Mouse (Mus musculus) gastrocnemius, adult 2 months (tissue): ENCODE results near the gene Cdan1. TPM values are rescaled to one million over a fixed set of nuclear protein-coding genes. Genes with fewer than 3 reads are reported as not detected.

Experiments used
- DNase-seq: peaks from one replicate; pipeline ENCODE4 v3.0.0; 2022
- H3K27ac ChIP-seq: fragments of 200-600 bp; 2 replicates; pipeline ENCODE4 v1.8.1; 2022; ENCODE audit warnings: mild to moderate bottlenecking
- H3K4me3 ChIP-seq: fragments of 200-600 bp; 2 replicates; pipeline ENCODE4 v1.8.1; 2022; ENCODE audit warnings: mild to moderate bottlenecking, moderate library complexity
- CTCF ChIP-seq: fragments of 200-600 bp; IDR thresholded peaks from 2 replicates; pipeline ENCODE4 v1.8.1; 2022; ENCODE audit warnings: antibody characterized with exemption, mild to moderate bottlenecking, moderate library complexity
- intact Hi-C: fragments of 180-260 bp; cut with DNase I; formaldehyde crosslinking; loops from one replicate; pipeline ENCODE4 v1.15.1; 2025
- total RNA-seq, 2 experiments: library from RNA; stranded (reverse); gene quantifications; 2 replicates each; pipeline ENCODE4 v1.2.3; 2021

Cdan1 gene
- total RNA-seq, 2 experiments from 2014 or later = 5.3 to 6.0 TPM

DNA sequence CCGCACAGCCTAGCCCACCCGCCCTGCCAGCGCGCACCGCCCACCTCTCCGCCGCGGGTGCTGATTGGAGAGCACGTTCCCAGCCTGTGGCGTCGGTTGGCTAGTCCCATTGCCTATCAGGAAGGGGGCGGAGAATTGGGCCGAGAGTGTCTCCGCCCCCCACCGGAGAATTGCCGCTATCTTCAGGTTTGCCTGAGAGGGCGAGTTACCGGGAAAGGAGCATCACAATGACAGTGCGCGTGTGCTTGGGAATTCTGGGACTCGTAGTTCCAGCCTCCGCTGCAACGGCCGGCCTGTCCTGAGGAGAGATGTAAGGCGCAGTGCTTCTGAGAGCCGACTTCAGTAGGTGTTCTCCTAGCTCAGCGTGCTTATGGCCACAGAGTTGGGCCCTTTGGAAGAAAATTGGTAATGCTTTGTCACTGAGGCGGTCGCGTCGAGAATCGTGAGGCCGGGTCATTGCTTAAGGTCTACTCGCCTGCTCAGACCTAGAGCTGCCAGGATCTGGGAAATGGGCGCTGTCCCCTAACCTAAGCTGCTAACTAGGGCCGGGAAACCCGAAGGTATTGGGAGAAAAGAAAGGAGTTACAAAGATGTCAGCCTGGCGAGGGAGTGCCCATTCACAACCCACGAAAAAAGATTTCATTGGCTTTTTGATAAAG, 625 bp upstream of the Cdan1 start, which contains the start of gene Ttbk2:
Ttbk2 (minus strand) TSS at position 181 of the 659 bp plus-strand sequence.
- intact Hi-C loops = no loop called here
- Histone ChIP-seq H3K4me3 (peak within 1 kb of the TSS; percentile 99), H3K27ac (peak within 1 kb of the TSS; percentile 89)
- peak; percentile 99 for DNase-seq
- peak; percentile 16; the same call in 1 of the 2 replicates for TF ChIP-seq CTCF

DNA sequence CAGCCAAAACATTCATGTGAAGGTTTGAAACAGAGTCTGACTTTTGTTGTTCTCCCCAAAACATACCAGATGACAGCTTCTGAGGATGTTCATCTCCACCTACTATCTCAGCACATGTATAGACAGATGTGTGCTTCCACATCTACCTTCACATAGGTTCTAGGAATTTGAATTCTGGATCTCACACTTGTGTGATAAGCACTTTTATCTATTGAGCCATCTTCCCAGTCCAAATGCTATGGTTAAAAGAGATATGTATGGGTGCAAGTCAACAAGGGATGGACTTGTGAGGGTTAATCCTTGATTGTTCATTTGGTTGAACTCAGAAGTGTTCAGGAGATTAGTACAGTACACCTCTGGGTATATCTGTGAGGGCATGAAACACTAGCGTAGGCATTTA, 4.6 kb downstream of the Cdan1 start:
- no peak for TF ChIP-seq CTCF
- intact Hi-C loops = no loop called here
- no peak overlapping the region for H3K4me3 ChIP-seq
- H3K27ac ChIP-seq = no peak overlapping the region
- DNase-seq = no peak

DNA sequence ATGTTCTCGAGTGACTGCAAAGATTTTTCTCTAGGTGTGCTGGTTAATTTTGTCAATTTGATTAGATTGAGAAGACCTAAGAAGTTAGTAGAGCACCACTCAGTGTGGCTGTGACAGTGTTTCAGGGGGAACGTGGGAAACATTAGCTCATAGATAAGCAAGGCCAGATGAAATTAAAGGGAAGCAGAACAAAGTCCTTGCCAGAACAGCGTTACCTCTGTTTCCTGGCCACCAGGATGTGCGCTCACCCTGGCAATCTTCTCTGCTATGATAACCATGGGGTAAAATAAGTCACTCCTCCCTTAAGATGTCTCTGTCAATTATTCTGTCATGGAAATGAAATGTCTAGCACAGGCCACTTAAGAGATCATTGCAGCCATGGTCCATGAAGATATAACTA, 5.9 kb downstream of the Cdan1 start:
- no peak for DNase-seq
- intact Hi-C loops = no loop called here
- no peak for TF ChIP-seq CTCF
- no peak overlapping the region for H3K27ac ChIP-seq
- H3K4me3 ChIP-seq = no peak overlapping the region

DNA sequence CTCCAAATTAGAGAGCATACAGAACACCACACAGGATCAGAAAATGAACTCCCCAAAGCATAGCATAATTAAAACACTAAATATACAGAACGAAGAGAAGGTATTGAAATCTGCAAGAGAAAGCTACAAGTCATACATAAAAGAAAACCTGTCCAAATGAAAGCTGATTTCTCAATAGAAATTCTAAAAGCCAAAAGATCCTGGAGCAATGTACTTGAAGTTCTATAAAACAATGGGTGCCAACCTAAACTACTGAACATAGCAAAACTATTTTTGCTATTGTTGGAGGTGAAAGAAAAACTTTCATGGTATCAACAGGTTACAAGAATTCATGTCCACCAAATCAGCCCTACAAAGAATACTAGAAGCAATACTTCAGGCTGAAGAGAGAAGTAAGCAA, 8.7 kb downstream of the Cdan1 start:
- intact Hi-C loops = no loop called here
- H3K4me3 ChIP-seq = no peak overlapping the region
- no peak overlapping the region for H3K27ac ChIP-seq
- no peak for TF ChIP-seq CTCF
- DNase-seq = no peak

DNA sequence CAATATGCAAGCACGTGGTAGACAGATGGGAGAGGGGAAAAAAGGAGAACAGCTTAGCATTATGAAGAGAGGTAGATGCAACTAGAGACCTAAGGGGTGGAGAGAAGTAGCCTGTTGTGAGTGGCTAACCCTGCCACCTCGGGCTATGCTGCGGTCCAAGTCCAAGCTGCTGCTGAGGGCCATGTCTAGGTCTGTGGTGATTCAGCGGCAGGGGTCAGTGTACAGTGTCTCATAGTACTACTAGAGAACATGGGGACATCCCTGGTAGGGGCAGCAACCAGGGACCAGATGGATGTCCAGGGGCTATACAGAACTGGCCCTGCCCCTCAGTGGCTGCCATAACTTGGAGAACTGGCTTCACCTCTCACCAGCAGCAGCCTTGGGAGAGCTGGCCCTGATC, 14.8 kb downstream of the Cdan1 start:
- no peak for TF ChIP-seq CTCF
- no peak for DNase-seq
- intact Hi-C loops = no loop called here
- no peak overlapping the region for H3K27ac ChIP-seq
- no peak overlapping the region for H3K4me3 ChIP-seq

DNA sequence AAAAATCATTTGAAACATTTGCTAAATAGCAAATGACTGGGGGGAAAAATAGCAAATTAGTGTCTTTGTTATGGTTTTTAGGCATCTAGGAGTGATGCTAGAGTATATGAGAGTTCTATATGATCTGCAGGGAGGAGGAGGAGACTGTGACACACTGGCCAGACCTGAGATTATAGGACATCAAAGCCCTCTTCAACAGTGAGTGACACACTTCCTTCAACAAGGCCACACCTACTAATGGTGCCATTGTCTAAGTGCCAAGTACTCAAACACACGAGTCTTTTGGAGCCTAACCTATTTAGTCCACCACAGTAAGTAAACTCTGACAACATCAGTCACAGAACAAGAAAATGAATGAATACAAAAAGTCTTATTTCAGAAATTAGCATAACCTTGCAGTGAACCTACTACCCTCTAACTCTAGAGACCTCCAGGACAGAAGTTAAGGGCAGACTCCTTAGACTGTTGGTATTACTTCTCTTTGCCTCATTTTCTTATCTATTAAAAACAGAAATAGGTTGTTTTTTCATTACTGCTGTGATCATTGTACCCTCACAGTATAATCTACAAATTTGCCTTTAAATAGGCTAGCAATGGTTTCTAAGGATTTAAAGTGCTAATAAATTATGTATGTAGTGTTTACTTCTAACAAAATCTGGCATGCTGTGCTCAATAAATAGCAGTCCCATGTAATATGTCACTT, 22.8 kb downstream of the Cdan1 start:
- TF ChIP-seq CTCF = no peak
- intact Hi-C loops = no loop called here
- Histone ChIP-seq H3K27ac (no peak overlapping the region), H3K4me3 (no peak overlapping the region)
- DNase-seq = no peak

DNA sequence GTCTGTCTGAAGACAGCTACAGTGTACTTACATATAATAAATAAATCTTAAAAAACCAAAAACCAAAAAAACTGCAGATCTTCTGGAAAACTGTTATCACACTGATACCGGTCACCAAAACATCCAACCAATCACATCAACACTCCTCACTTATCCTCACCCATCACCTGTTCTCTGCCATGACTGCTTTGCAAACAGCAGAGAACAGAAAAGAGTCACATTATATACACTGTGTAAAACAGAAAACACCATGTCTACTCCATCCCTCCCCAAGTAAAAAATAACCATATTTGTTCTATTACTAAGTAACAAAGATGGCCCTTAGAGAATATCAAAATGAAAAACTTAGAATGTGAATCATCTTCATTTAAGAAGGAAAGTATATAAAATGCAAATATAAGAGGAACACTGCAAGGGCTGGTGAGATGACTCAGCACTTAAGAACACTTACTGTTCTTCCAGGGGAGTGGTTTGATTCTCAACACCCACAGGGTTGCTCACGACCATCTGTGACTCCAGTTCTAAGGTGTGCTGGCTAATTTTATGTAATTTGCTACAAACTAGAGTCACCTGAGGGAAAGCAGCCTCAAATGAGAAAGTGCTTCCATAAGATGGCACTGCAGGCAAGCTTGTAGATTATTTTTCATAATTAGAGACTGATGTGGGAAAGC, 79.5 kb downstream of the Cdan1 start:
- no peak; the same call in 1 of the 2 replicates for TF ChIP-seq CTCF
- no peak for DNase-seq
- Histone ChIP-seq H3K4me3 (no peak overlapping the region), H3K27ac (no peak overlapping the region)
- intact Hi-C loops = no loop called here

DNA sequence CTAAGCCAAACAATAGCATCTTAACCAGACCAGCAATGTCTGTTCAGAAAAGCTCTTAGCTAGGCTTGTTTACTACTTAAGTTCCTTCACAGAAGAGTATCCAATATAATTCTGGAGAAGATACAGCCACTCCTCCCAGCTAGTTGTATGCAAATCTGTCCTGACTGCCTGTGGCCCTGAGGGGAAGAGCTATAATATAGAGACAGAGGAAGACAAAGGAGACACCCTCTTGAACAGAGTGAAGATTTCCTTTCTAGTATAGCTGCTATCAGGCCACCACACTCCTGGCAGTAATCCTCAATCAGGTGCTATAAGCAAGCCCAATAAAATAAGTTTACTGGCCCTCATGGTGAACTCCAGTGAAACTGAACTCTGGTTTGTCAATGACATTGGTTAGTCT, 88.0 kb downstream of the Cdan1 start:
- TF ChIP-seq CTCF = no peak
- no peak for DNase-seq
- H3K4me3 ChIP-seq = no peak overlapping the region
- H3K27ac ChIP-seq = no peak overlapping the region
- intact Hi-C loops = no loop called here

DNA sequence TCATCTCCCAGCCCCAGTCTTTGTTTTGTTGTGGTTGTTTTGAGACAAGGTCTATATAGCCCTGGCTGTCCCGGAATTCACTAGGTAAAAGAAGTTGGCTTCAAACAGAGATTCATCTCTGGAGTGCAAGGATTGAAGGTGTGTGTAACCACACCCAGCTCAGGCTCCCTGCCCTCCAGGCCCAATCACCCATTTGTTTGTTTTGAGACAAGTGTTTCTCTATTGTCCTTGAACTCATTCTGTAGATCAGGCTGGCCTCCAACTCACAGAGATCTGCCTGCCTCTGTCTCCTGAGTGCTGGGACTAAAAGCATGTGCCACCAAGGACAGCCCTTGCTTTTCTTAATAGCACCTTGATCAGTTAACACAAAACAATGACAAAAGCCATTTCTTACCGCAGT, 101.9 kb downstream of the Cdan1 start:
- DNase-seq = no peak
- no peak overlapping the region for H3K27ac ChIP-seq
- intact Hi-C loops = no loop called here
- H3K4me3 ChIP-seq = no peak overlapping the region
- no peak for TF ChIP-seq CTCF

DNA sequence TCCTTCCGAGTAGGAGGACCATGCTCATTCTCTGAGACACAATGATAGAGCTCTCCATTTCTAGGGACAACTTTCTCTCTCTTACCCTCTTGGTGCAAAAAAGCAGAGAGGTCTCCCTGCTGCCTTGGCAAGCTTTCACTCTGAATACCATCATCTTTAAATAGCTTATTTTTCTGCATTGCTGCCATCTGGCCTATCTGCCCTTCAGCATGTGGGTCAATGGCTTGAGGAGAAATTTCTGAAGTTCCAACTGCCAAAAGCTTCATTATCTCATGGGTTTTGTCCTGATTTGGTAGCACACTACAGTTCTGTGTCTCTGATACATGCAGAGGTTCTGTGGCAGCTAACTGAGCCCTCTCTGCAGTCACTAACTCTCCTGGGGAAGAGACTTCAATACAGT, 104.4 kb downstream of the Cdan1 start:
- DNase-seq = no peak
- H3K4me3 ChIP-seq = no peak overlapping the region
- TF ChIP-seq CTCF = no peak
- intact Hi-C loops = no loop called here
- H3K27ac ChIP-seq = no peak overlapping the region; the same call in 1 of the 2 replicates

DNA sequence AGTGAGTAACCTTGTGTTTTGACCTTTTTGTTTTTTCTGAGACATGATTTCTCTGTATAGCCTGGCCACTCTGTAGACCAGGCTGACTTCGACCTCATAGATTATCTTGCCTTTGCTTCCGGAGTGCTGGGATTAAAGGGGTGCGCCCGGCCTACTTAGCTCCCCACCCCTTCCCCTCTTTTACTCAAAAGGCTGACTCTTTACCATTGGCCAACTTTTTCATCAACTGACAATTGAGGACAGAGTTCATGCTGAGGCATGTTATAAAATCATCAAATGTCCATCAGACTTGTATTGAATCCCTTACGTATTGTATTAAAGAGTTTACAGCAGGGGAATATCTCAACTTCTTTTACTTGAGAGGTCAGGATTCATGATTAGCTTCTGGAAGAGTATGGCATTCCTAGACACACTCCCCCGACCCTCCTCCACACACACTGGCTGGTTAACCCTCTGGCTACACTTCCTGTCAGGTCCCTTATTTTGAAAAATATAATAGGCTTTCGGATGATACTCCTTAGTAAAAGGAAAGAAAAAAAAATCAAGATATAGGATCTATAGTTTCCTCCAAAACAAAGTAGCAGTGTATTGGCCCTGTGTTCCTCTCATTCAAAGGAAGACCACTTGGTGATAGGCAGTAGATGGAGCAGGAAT, 117.9 kb downstream of the Cdan1 start:
- Histone ChIP-seq H3K4me3 (peak overlapping the region; percentile 84), H3K27ac (peak overlapping the region; percentile 93)
- no peak for DNase-seq
- intact Hi-C loops = loop anchor here (1.0 to 2.0 kb wide), 2 partner anchors 117 to 135 kb away; no protein-coding TSS in a partner anchor
- no peak for TF ChIP-seq CTCF

DNA sequence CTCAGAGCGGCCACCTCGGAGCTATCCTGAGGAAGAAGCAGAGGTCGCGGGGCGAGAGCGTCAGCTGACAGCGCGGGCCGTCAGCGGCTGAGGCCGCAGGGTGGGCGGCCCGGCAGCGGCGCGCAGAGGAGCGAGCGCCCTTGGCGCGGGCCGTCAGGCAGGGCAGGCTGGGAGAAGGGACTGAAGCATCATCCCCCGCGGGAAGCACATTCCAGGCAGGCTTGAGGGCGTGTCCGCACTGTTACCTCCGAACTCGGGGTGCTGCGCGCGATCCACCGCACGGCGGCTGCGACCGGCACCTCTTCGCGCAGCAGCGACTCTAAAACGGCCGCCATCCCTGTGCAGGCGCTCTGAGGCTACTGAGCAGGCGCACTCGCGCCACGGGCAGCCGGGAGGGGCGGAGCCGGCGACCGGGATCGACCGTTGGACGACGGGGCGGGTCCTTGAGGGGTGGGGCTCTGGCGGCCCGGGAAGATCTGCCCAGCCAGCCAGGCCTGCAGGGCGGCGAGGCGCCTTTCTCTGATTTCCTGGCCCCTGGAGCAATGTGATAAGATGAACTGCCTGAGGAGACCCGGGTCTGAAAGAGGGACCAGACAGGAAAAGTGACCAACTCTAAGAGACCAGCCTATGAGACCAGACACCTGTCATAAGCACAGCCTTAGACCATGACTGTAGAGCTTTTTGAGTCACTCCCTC, 118.6 kb downstream of the Cdan1 start:
- peak; percentile 98 for DNase-seq
- intact Hi-C loops = loop anchor here (1.0 to 2.0 kb wide), 2 partner anchors 118 to 135 kb away; no protein-coding TSS in a partner anchor
- Histone ChIP-seq H3K27ac (peak overlapping the region; percentile 93), H3K4me3 (peak overlapping the region; percentile 84)
- peak; percentile 15; the same call in 1 of the 2 replicates for TF ChIP-seq CTCF
